Mouse (Mus musculus) frontal cortex, postnatal 10 days (tissue): Measurements from ENCODE around the gene Uqcr10.

Source experiments
- DNase-seq, 2 experiments: peaks; one replicate each; pipeline ENCODE4 v3.0.0; 2022; ENCODE audit warnings: low spot score in 2 of 2, mixed read lengths in 1 of 2

Uqcr10 gene

GRCm38 (mm10) chr11:4704072-4704964 lies at the start of gene Uqcr10, which contains the start of gene Zmat5:
Uqcr10 (minus strand) TSS chr11:4704342.
Zmat5 (plus strand) TSS chr11:4704678.
- peak; percentile 83 to 87 for DNase-seq

- DNase-seq: no peak
These were observed 48.7 kb upstream of the Uqcr10 start for GRCm38 (mm10) chr11:4752836-4753235.

GRCm38 (mm10) chr11:4750263-4750662 lies 46.1 kb upstream of the Uqcr10 start:
- no peak for DNase-seq

GRCm38 (mm10) chr11:4747285-4747684 lies 43.1 kb upstream of the Uqcr10 start:
- DNase-seq: no peak

DNA sequence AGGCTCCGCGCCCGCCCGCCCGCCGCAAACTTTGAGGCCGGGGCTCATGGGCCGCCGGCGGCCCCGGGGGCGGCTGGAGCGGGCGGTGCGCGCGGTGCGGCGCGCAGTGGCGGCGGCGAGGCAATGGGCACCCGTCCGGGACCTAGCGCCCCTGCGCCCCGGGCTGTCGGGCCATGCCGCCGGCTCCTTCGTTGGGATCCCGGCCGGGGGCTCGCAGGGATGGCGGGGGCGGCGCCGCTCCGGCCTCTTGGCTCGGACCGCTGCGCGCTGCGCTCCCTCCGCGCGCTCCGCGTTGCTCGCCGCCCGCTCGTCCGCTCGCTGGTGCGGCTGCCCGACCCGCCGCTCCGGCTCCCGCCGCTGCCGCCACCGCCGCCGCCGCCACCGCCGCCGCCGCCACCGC lies 42.6 kb upstream of the Uqcr10 start, which contains the start of gene Cabp7:
Gene Cabp7, minus strand, starts transcription at position 46 of the 400 bp plus-strand sequence.
- DNase-seq: no peak

DNA sequence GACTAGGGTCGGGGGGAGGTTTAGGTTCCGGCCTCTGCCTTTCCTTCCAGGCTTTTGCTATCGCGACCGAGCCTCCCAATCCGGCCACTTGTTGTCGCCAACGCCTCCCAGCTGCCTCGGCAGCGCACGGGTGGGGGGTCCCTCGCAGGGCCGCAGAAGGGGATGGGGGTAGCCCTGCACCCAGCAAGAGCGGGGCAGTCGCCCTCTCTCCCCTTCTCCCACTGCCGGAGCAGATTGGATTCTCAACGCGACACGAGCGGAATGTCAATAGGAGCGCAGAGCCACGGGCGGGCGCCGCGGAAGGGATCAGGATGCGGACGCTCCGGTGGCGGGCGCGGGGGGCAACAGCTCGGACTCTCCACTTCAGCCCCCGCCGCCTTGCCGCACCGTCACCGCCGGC lies 41.8 kb upstream of the Uqcr10 start:
- no peak for DNase-seq

- DNase-seq: no peak
These were observed 40.5 kb upstream of the Uqcr10 start for GRCm38 (mm10) chr11:4744691-4745090.

- DNase-seq: no peak
These were observed 36.6 kb upstream of the Uqcr10 start for GRCm38 (mm10) chr11:4740785-4741184.

- DNase-seq: no peak
These were observed 34.6 kb upstream of the Uqcr10 start for GRCm38 (mm10) chr11:4738719-4739118.

GRCm38 (mm10) chr11:4737682-4738081 lies 33.5 kb upstream of the Uqcr10 start:
- no peak for DNase-seq

- DNase-seq: no peak
These were observed 32.2 kb upstream of the Uqcr10 start for GRCm38 (mm10) chr11:4736355-4736754.

DNA sequence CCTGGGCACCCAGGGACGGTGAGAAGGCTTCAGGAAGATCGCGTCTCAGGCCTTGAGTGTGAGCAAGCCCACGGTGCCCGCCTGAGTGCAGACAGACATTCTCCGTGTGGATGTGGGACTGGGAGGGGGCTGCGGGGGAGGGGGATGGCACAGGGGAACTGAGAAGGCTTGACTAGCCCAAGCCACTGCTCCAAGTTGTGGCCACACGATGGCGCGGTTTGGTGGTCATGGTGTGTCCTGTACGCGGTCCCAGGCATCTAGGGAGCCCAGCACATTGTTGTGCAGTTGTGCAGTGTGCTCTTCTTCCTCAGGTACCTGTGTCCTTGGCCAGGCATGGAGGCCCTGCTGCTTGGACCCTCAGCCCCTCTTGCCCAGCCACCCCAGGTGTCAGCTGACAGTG lies 30.0 kb upstream of the Uqcr10 start:
- DNase-seq: no peak

GRCm38 (mm10) chr11:4731781-4732180 lies 27.6 kb upstream of the Uqcr10 start:
- DNase-seq: no peak

DNA sequence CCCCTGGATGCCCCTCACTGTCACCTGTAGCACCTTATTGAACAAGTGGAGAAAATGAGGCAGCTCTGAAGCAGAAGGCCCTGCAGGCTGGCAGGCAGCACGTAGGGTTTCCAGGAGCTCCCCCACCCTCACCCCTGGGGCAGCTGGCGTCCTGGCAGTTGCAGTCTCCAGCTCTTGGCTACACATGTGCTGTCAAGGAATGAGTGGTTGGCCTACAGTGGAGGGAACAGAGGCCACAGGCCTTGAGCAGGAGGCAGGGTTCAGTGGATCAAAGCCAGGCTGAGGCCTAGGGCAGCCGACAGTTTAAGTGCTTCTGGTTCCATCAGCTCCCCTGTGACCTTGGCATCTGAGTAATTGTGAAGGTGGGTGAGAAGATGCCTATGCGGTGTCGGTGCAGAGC lies 26.8 kb upstream of the Uqcr10 start:
- DNase-seq: no peak

GRCm38 (mm10) chr11:4730096-4730495 lies 26.0 kb upstream of the Uqcr10 start:
- DNase-seq: no peak

DNA sequence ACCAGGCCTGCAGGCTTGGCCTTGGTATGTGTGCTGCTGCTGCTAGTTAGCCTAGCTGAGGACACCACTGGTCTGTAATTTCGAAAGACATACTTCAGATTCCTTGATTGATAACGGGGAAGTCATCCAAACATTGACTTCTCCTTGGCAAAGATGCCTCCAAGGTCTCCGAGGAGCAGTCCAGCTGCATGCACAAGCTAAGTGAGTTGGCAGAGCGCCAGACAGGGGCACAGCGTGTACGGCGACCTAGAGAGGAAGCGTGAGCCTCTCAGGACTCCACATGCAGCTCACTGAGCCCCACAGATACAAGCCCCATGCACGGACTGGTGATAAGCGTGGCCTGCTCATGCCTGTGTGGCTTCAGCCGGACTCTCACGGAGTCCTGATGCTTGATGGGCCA lies 25.5 kb upstream of the Uqcr10 start:
- no peak for DNase-seq

DNA sequence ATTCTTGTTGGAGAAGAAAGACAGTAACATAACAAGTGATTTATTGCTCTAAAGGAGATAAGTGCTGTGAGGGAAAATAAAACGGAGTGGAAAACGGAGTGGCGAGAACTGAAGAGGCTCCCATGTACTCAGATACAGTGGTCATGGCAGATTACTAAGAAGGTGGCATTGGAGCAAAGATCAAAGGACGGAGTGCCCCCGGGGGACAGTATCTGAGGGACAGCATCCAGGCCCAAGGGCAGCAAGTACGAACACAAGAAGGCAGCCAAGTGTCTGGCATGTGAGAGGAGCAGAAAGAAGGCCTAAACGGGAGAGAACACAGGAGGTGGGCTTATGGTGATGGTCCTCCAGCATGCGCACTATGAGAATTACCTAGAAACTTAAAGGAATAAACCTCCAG lies 17.6 kb upstream of the Uqcr10 start:
- DNase-seq: no peak

GRCm38 (mm10) chr11:4720900-4721580 lies 16.9 kb upstream of the Uqcr10 start:
- no peak for DNase-seq

DNA sequence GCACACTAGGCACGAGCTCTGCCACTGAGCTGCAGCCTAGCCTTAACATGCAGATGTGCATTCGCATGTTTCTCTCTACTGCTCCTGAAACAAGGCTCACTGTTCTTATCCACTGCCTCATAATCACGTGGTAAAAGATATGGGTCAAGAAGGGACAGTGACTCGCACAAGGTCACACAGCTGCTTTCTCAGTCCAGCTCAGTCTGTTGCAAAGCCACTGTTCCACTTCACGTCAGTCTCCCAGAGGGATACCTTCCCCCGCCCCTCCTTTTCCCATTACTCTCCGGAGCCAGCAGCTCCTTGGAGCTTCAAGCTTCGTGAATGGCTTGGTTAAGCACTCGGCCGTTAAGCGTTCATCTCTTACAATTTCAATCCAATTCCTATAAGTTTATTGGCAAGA lies 16.3 kb upstream of the Uqcr10 start:
- no peak for DNase-seq

- DNase-seq: no peak
These were observed 15.8 kb upstream of the Uqcr10 start for GRCm38 (mm10) chr11:4719961-4720360.

GRCm38 (mm10) chr11:4718548-4718947 lies 14.4 kb upstream of the Uqcr10 start:
- no peak for DNase-seq

DNA sequence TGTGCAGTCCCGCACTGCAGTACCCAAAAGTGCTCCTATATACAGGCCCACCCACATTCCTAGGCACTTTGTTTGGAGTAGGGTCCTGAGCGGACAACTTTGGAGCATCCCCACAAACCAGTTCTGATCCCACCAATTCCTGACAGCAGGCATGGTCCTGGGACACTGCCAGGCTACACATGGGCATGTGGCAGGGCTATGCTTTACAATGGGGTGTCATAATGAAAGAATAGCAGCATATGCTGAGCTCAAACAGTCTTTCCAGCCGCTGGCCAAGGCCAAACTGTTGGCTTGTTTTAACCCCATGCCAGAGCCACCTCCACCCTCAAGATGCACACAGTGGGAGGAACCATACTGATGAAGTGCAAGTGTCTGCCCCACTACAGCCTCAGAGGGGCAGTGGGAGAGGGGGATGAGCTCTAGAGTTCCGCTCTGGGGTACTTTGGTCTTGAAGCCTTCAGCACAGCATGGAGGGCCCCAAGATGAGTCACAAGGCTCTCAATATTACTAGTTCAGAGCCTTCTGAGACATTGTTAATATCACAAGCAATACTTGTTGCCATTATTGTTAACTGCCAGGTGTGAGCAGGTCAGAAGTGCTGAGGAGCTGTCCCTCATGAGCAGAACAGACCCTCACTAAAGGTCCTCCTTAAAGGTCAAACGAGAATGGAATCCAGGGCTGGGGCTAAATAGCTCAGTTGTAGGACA lies 12.5 kb upstream of the Uqcr10 start:
- no peak for DNase-seq
